Mouse (Mus musculus) monocyte, adult 59 days (primary cell): ENCODE data around the gene Kifc5b. TPM values are rescaled to one million over a fixed set of nuclear protein-coding genes. Genes with fewer than 3 reads are reported as not detected.

Experiments
- total RNA-seq, 2 experiments: library from RNA; stranded (reverse); gene quantifications; one replicate each; pipeline ENCODE4 v1.2.4; 2023

Kifc5b gene
- total RNA-seq = 1 to 10 TPM; 1.3 to 2.1 TPM

GRCm38 (mm10) chr17:26916711-26917482, at the start of gene Kifc5b:
Kifc5b (plus strand) TSS chr17:26917091.

GRCm38 (mm10) chr17:26932839-26933398, 16.0 kb downstream of the Kifc5b start, which contains the start of gene Phf1:
Phf1 (plus strand) TSS chr17:26933052.

GRCm38 (mm10) chr17:26939178-26939972, 22.5 kb downstream of the Kifc5b start, which contains the start of gene Cuta:
Cuta (minus strand) TSS chr17:26939569.

GRCm38 (mm10) chr17:26941031-26941789, 24.3 kb downstream of the Kifc5b start, which contains the start of gene Syngap1:
Syngap1 (plus strand) TSS chr17:26941253.

GRCm38 (mm10) chr17:26972703-26973574, 56.0 kb downstream of the Kifc5b start, which contains the start of gene Zbtb9:
Zbtb9 (plus strand) TSS chr17:26973167.

Other genes starting within 250 kb of the Kifc5b start
- 10 to 100 TPM; 62.3 to 71.7 TPM for gene Crebrf, start 201.4 kb upstream of the Kifc5b start, total RNA-seq
- gene Bnip1, start 136.0 kb upstream of the Kifc5b start, total RNA-seq = 10 to 100 TPM; 14.9 to 16.1 TPM
- gene Nkx2-5, start 72.1 kb upstream of the Kifc5b start, total RNA-seq = under 1 TPM in 1 of 2 experiments, not detected in 1; 0.33 TPM
- gene Phf1, start 16.0 kb downstream of the Kifc5b start, total RNA-seq = 10 to 100 TPM; 33.5 to 36.3 TPM
- gene Cuta, start 22.5 kb downstream of the Kifc5b start, total RNA-seq = 10 to 100 TPM; 84.9 to 92.8 TPM
- gene Syngap1, start 24.2 kb downstream of the Kifc5b start, total RNA-seq = 1 to 10 TPM; 1.8 to 4.4 TPM
- gene Zbtb9, start 56.1 kb downstream of the Kifc5b start, total RNA-seq = 10 to 100 TPM; 10.5 to 11.1 TPM
- 100 to 1,000 TPM; 100 to 107 TPM for gene Bak1, start 111.9 kb downstream of the Kifc5b start, total RNA-seq
- gene Itpr3, start 140.2 kb downstream of the Kifc5b start, total RNA-seq = 10 to 100 TPM; 10.4 to 10.6 TPM
- 10 to 100 TPM; 51.8 to 64.8 TPM for gene Uqcc2, start 216.8 kb downstream of the Kifc5b start, total RNA-seq